Comparison of ENCODE assay signal across 24 mouse cellular contexts in genomic region chr2:116697542-116697941, GRCm38 (mm10).
DNase-seq lines count a peak whose midpoint lies in the region; ATAC-seq and TF ChIP-seq lines count a peak whose summit lies in the region.
"Had no signal": no experiment of that assay in that cellular context is flagged by ENCODE, and none has a peak within 500 bp of the region (broad histone marks: within the 10 kb centered on the region; RNA-seq: fewer than 3 reads in every experiment).

No protein-coding gene starts in this region.

- no peaks in the 10 kb centered on the region for H3K36me3 ChIP-seq in hindbrain, postnatal 0 days (ENCODE audit: insufficient read depth, low read length)
- no peaks in the 10 kb centered on the region for H3K36me3 ChIP-seq in hindbrain, embryonic 13.5 days
- H3K36me3 ChIP-seq in neural tube, embryonic 13.5 days, result no peaks in the 10 kb centered on the region
- H3K36me3 ChIP-seq in limb, embryonic 14.5 days (ENCODE audit: control insufficient read depth, insufficient read depth, low read length), result no peaks in the 10 kb centered on the region
- H3K36me3 ChIP-seq in kidney, embryonic 15.5 days, result no peaks in the 10 kb centered on the region
- H3K36me3 ChIP-seq: embryonic facial prominence, embryonic 15.5 days; heart, embryonic 12.5 days; hindbrain, embryonic 12.5 days; intestine, embryonic 15.5 days; limb, embryonic 12.5 days; liver, embryonic 13.5 days; midbrain, embryonic 12.5 days had no signal

- DNase-seq in cerebellum, postnatal 14 days, result peak; percentile 56 to 69
- no peak for DNase-seq in cerebellum, adult 9-11 months
- peak; percentile 65 for DNase-seq in hindbrain, postnatal 0 days (ENCODE audit: low spot score)
- DNase-seq in neural tube, embryonic 10.5 days (ENCODE audit: extremely low spot score, low spot score), result no peak
- DNase-seq in limb, embryonic 14.5 days (ENCODE audit: low spot score), result peak; percentile 21
- DNase-seq: adrenal gland, adult 2 months; gastrocnemius, postnatal 25 days; heart, adult 18-20 months; heart, postnatal 10 days; kidney, adult 8-10 months; kidney, postnatal 14 days; liver, embryonic 13.5 days; lung, adult 2 months; lung, postnatal 14 days had no signal

- ATAC-seq in hindbrain, postnatal 0 days, result no peak
- ATAC-seq in hindbrain, embryonic 13.5 days (ENCODE audit: low FRiP score), result no peak
- ATAC-seq in neural tube, embryonic 13.5 days (ENCODE audit: low read depth), result peak; percentile 47; the same call in 1 of the 2 replicates
- peak; percentile 26; the same call in 1 of the 2 replicates for ATAC-seq in limb, embryonic 14.5 days (ENCODE audit: low FRiP score, low read depth)
- no peak for ATAC-seq in kidney, embryonic 15.5 days (replicated peaks; ENCODE audit: low FRiP score)
- ATAC-seq: CD4-positive, CD25-positive, alpha-beta regulatory T cell, adult 4 months; intestine, embryonic 15.5 days had no signal

- no peak overlapping the region for H3K4me3 ChIP-seq in hindbrain, postnatal 0 days (ENCODE audit: low read length)
- H3K4me3 ChIP-seq in hindbrain, embryonic 13.5 days, result no peak overlapping the region
- no peak overlapping the region for H3K4me3 ChIP-seq in neural tube, embryonic 13.5 days
- H3K4me3 ChIP-seq in limb, embryonic 14.5 days (replicated peaks; ENCODE audit: low read length), result no peak overlapping the region
- H3K4me3 ChIP-seq in kidney, embryonic 15.5 days (replicated peaks), result no peak overlapping the region
- H3K4me3 ChIP-seq: embryonic facial prominence, embryonic 15.5 days; heart, embryonic 12.5 days; hindbrain, embryonic 12.5 days; intestine, embryonic 15.5 days; limb, embryonic 12.5 days; liver, embryonic 13.5 days; midbrain, embryonic 12.5 days had no signal

- TF ChIP-seq POLR2A in limb, embryonic 14.5 days (IDR thresholded peaks at IDR 0.05; ENCODE audit: borderline replicate concordance, extremely low read depth, insufficient read depth, insufficient read length), result no peak

- H3K4me1 ChIP-seq in hindbrain, postnatal 0 days (ENCODE audit: insufficient read depth, low read length), result no peaks in the 10 kb centered on the region
- no peaks in the 10 kb centered on the region for H3K4me1 ChIP-seq in hindbrain, embryonic 13.5 days (replicated peaks)
- H3K4me1 ChIP-seq in neural tube, embryonic 13.5 days (replicated peaks), result no peaks in the 10 kb centered on the region
- no peaks in the 10 kb centered on the region for H3K4me1 ChIP-seq in limb, embryonic 14.5 days (ENCODE audit: control insufficient read depth, insufficient read depth, low read length)
- H3K4me1 ChIP-seq in kidney, embryonic 15.5 days, result no peaks in the 10 kb centered on the region
- H3K4me1 ChIP-seq: embryonic facial prominence, embryonic 15.5 days; heart, embryonic 12.5 days; hindbrain, embryonic 12.5 days; intestine, embryonic 15.5 days; limb, embryonic 12.5 days; liver, embryonic 13.5 days; midbrain, embryonic 12.5 days had no signal

- H3K4me2 ChIP-seq in hindbrain, postnatal 0 days (ENCODE audit: low read depth, low read length), result no peak overlapping the region
- no peak overlapping the region for H3K4me2 ChIP-seq in hindbrain, embryonic 13.5 days
- no peak overlapping the region for H3K4me2 ChIP-seq in neural tube, embryonic 13.5 days
- H3K4me2 ChIP-seq in limb, embryonic 14.5 days (replicated peaks; ENCODE audit: low read depth, low read length, severe bottlenecking), result no peak overlapping the region
- H3K4me2 ChIP-seq in kidney, embryonic 15.5 days, result no peak overlapping the region
- H3K4me2 ChIP-seq: embryonic facial prominence, embryonic 15.5 days; heart, embryonic 12.5 days; hindbrain, embryonic 12.5 days; intestine, embryonic 15.5 days; limb, embryonic 12.5 days; liver, embryonic 13.5 days; midbrain, embryonic 12.5 days had no signal

- no peaks in the 10 kb centered on the region for H3K9me3 ChIP-seq in hindbrain, postnatal 0 days (ENCODE audit: low read length)
- H3K9me3 ChIP-seq in hindbrain, embryonic 13.5 days, result no peaks in the 10 kb centered on the region
- H3K9me3 ChIP-seq in neural tube, embryonic 13.5 days, result no peaks in the 10 kb centered on the region
- H3K9me3 ChIP-seq in limb, embryonic 14.5 days (ENCODE audit: control insufficient read depth, low read length), result no peaks in the 10 kb centered on the region
- no peaks in the 10 kb centered on the region for H3K9me3 ChIP-seq in kidney, embryonic 15.5 days (replicated peaks)
- H3K9me3 ChIP-seq: embryonic facial prominence, embryonic 15.5 days; heart, embryonic 12.5 days; hindbrain, embryonic 12.5 days; intestine, embryonic 15.5 days; limb, embryonic 12.5 days; liver, embryonic 13.5 days; midbrain, embryonic 12.5 days had no signal

- H3K9ac ChIP-seq in hindbrain, postnatal 0 days (replicated peaks; ENCODE audit: low read length), result no peak overlapping the region
- no peak overlapping the region for H3K9ac ChIP-seq in hindbrain, embryonic 13.5 days
- H3K9ac ChIP-seq in neural tube, embryonic 13.5 days, result no peak overlapping the region
- no peak overlapping the region for H3K9ac ChIP-seq in limb, embryonic 14.5 days (ENCODE audit: low read depth, low read length, severe bottlenecking)
- H3K9ac ChIP-seq in kidney, embryonic 15.5 days, result no peak overlapping the region
- H3K9ac ChIP-seq: embryonic facial prominence, embryonic 15.5 days; heart, embryonic 12.5 days; hindbrain, embryonic 12.5 days; intestine, embryonic 15.5 days; limb, embryonic 12.5 days; liver, embryonic 13.5 days; midbrain, embryonic 12.5 days had no signal

- TF ChIP-seq CTCF in hindbrain, postnatal 0 days (IDR thresholded peaks at IDR 0.05; ENCODE audit: low read depth), result no peak

- no peak overlapping the region for H3K27ac ChIP-seq in hindbrain, postnatal 0 days
- H3K27ac ChIP-seq in hindbrain, embryonic 13.5 days, result no peak overlapping the region
- no peak overlapping the region for H3K27ac ChIP-seq in neural tube, embryonic 13.5 days (replicated peaks)
- H3K27ac ChIP-seq in limb, embryonic 14.5 days (replicated peaks; ENCODE audit: low read depth, low read length), result no peak overlapping the region
- H3K27ac ChIP-seq in kidney, embryonic 15.5 days, result no peak overlapping the region
- H3K27ac ChIP-seq: embryonic facial prominence, embryonic 15.5 days; hindbrain, embryonic 12.5 days; intestine, embryonic 15.5 days; limb, embryonic 12.5 days; liver, embryonic 13.5 days; midbrain, embryonic 12.5 days had no signal

- WGBS in hindbrain, postnatal 0 days, result 43% methylated on average over 5 of the region's 5 CpGs
- WGBS in hindbrain, embryonic 13.5 days, result 65% methylated on average over 5 of the region's 5 CpGs
- 60% methylated on average over 5 of the region's 5 CpGs for WGBS in neural tube, embryonic 13.5 days
- WGBS in limb, embryonic 14.5 days, result 42% methylated on average over 5 of the region's 5 CpGs
- 65% methylated on average over 5 of the region's 5 CpGs for WGBS in kidney, embryonic 15.5 days

- no peaks in the 10 kb centered on the region for H3K27me3 ChIP-seq in hindbrain, postnatal 0 days (ENCODE audit: insufficient read depth, low read length)
- no peaks in the 10 kb centered on the region for H3K27me3 ChIP-seq in hindbrain, embryonic 13.5 days
- no peaks in the 10 kb centered on the region for H3K27me3 ChIP-seq in neural tube, embryonic 13.5 days
- 0 out of 2 replicates have a peak, but pooled peaks cover under 1% of the 10 kb centered on the region for H3K27me3 ChIP-seq in limb, embryonic 14.5 days (ENCODE audit: control insufficient read depth, insufficient read depth, low read length)
- no peaks in the 10 kb centered on the region for H3K27me3 ChIP-seq in kidney, embryonic 15.5 days
- H3K27me3 ChIP-seq: embryonic facial prominence, embryonic 15.5 days; heart, embryonic 12.5 days; hindbrain, embryonic 12.5 days; intestine, embryonic 15.5 days; liver, embryonic 13.5 days; midbrain, embryonic 12.5 days had no signal

Comparison
In these comparisons a context has a peak if more than half of its experiments do, and no peak if none do; other contexts are left out.
1. DNase-seq: peak in cerebellum, postnatal 14 days (2 of 2), hindbrain, postnatal 0 days (single experiment) and limb, embryonic 14.5 days (single experiment); none in cerebellum, adult 9-11 months (single experiment) and neural tube, embryonic 10.5 days (single experiment).
2. ATAC-seq: peak in neural tube, embryonic 13.5 days (single experiment) and limb, embryonic 14.5 days (single experiment); none in hindbrain, postnatal 0 days (single experiment), hindbrain, embryonic 13.5 days (single experiment) and kidney, embryonic 15.5 days (single experiment).